Mouse (Mus musculus) midbrain, embryonic 16.5 days (tissue): ENCODE measurements around the gene Cp. TPM values are rescaled to one million over a fixed set of nuclear protein-coding genes. Genes with fewer than 3 reads are reported as not detected.

Experiments used
- ATAC-seq: fragments of 200-750 bp; cut with Nextera tagmentation; 2 replicates; pipeline ENCODE4 v1.8.0; 2017; ENCODE audit warnings: moderate TSS enrichment
- H3K27ac ChIP-seq: fragments of 300-500 bp; sonication (generic); 2 replicates; pipeline ENCODE4 v1.5.1; 2014; ENCODE audit warnings: mild to moderate bottlenecking, low read length, mixed read lengths
- H3K27me3 ChIP-seq: fragments of 300-500 bp; sonication (generic); 2 replicates; pipeline ENCODE4 v1.6.1; 2014; ENCODE audit warnings: low read depth, low read length, mixed read lengths; ENCODE audit not compliant: control insufficient read depth, insufficient read depth
- H3K36me3 ChIP-seq: fragments of 300-500 bp; sonication (generic); 2 replicates; pipeline ENCODE4 v1.6.1; 2014; ENCODE audit warnings: mild to moderate bottlenecking, low read length, moderate library complexity, mixed read lengths; ENCODE audit not compliant: control insufficient read depth, insufficient read depth
- H3K4me1 ChIP-seq: fragments of 300-500 bp; sonication (generic); 2 replicates; pipeline ENCODE4 v1.6.1; 2014; ENCODE audit warnings: mild to moderate bottlenecking, low read length, mixed read lengths; ENCODE audit not compliant: control insufficient read depth, insufficient read depth
- H3K4me2 ChIP-seq: fragments of 300-500 bp; sonication (generic); 2 replicates; pipeline ENCODE4 v1.6.1; 2014; ENCODE audit warnings: mild to moderate bottlenecking, low read length, mixed read lengths
- H3K4me3 ChIP-seq: fragments of 300-500 bp; sonication (generic); 2 replicates; pipeline ENCODE4 v1.5.1; 2014; ENCODE audit warnings: low read depth, mild to moderate bottlenecking, low read length, moderate library complexity, mixed read lengths
- H3K9ac ChIP-seq: fragments of 300-500 bp; sonication (generic); 2 replicates; pipeline ENCODE4 v1.6.1; 2014; ENCODE audit warnings: low read depth, low read length, mixed read lengths
- H3K9me3 ChIP-seq: fragments of 300-500 bp; sonication (generic); replicated peaks from 2 replicates; pipeline ENCODE4 v1.6.1; 2014; ENCODE audit warnings: mild to moderate bottlenecking, low read length, mixed read lengths; ENCODE audit not compliant: control insufficient read depth, poor library complexity, severe bottlenecking
- WGBS: fragments of 180-500 bp; shearing (Covaris S2); extraction: QIAGEN DNeasy Blood & Tissue Kit; methylation state at CpG from one replicate; pipeline ENCODE4 v1.1.7; 2014; 5-methylcytosine and 5-hydroxymethylcytosine counted together
- polyA plus RNA-seq: library from polyadenylated mRNA; unstranded; fragments of >200 nt; fragmentation: Nextera tagmentation; extraction: Ambion mirVana; gene quantifications from 2 replicates; pipeline ENCODE4 v1.2.1, GENCODE M21; 2015

The Cp gene
- polyA plus RNA-seq, 1 experiment from 2014 or later, result 10.2 TPM

- Histone ChIP-seq H3K4me1 (no peaks in the 10 kb centered on the region), H3K27ac (no peak overlapping the region), H3K4me3 (no peak overlapping the region), H3K36me3 (peaks cover 14% of the 10 kb centered on the region), H3K27me3 (no peaks in the 10 kb centered on the region), H3K9ac (no peak overlapping the region), H3K4me2 (no peak overlapping the region), H3K9me3 (no peaks in the 10 kb centered on the region)
- 100% methylated on average over 2 of the region's 2 CpGs for WGBS
- ATAC-seq, result no peak
These were observed 57.6 kb downstream of the Cp start for GRCm38 (mm10) chr3:20014454-20014853.

DNA sequence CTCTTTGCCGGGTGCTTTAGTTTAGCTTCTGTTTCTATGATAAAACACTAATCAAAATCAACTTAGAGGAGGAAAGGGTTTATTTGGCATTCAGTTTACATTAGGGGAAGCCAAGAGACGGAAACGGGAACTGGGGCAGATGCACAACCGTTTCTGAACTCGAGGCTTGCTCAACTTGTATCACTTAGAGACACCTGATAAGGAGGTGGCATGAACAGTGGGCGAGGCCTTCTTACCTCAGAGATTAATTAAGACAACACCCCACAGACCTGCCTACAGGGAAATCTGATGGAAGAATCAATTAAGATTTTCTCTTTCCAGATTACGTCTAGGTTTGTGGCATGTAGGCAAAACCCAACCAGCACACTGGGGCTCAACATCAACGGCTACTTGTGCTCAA lies 61.2 kb downstream of the Cp start:
- 93% methylated on average over 8 of the region's 8 CpGs for WGBS
- Histone ChIP-seq H3K4me1 (no peaks in the 10 kb centered on the region), H3K9me3 (no peaks in the 10 kb centered on the region), H3K4me3 (no peak overlapping the region), H3K4me2 (no peak overlapping the region), H3K27me3 (no peaks in the 10 kb centered on the region), H3K27ac (no peak overlapping the region), H3K36me3 (peaks cover 23% of the 10 kb centered on the region), H3K9ac (no peak overlapping the region)
- ATAC-seq, result no peak

DNA sequence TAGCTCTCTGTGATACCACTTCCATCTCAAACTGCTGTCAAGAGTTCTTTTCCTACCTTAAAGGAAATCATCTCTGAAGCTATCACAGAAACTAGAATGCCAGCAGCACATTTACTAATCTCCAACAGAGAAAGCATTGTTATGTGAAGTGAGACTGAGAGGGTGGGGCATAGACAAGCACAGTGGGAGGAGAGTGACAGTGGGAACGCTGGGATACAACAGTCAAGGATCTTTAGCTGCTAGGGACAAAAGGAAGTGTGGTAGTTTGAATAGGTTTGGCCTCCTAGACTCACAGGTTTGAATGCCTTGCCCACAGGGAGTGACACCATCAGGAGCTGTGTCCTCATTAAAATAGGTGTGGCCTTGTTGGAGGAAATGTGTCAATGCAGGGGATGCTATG lies 67.0 kb downstream of the Cp start:
- peaks cover 29% of the 10 kb centered on the region for H3K36me3 ChIP-seq

DNA sequence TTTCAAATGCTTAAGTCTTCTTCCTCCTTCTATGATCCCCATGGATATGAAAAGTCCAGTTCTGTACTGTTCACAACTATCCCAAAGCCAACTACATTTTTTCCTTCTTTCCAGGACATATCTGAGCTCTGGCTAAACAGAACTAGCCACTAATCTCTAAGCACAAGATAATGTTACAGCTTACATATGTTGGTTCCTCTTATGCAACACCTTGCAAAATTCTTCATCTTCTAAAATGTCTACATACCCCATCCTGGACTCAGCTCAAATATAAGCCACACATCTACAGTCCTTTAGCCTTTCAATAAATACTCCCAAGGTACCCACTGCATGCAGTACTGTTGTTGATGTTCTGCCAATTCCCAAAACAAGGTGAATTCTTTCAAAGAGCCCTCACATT lies 69.6 kb downstream of the Cp start:
- ATAC-seq, result no peak
- Histone ChIP-seq H3K27me3 (no peaks in the 10 kb centered on the region), H3K4me2 (no peak overlapping the region), H3K4me3 (no peak overlapping the region), H3K36me3 (peaks cover 29% of the 10 kb centered on the region), H3K27ac (no peak overlapping the region), H3K4me1 (no peaks in the 10 kb centered on the region), H3K9ac (no peak overlapping the region), H3K9me3 (no peaks in the 10 kb centered on the region)

More for the DNA sequence above, 67.0 kb downstream of the Cp start:
- no peak overlapping the region for H3K27ac ChIP-seq
- no peaks in the 10 kb centered on the region for H3K27me3 ChIP-seq
- H3K9ac ChIP-seq, result no peak overlapping the region
- ATAC-seq, result no peak
- no peak overlapping the region for H3K4me3 ChIP-seq
- H3K4me2 ChIP-seq, result no peak overlapping the region
- H3K9me3 ChIP-seq, result no peaks in the 10 kb centered on the region
- H3K4me1 ChIP-seq, result no peaks in the 10 kb centered on the region
- WGBS, result 38% methylated on average over 1 of the region's 1 CpGs

GRCm38 (mm10) chr3:20026996-20027689 lies 70.3 kb downstream of the Cp start:
- H3K9ac ChIP-seq, result no peak overlapping the region
- no peak for ATAC-seq
- WGBS, result 94% methylated on average over 8 of the region's 8 CpGs
- H3K27me3 ChIP-seq, result no peaks in the 10 kb centered on the region
- H3K4me3 ChIP-seq, result no peak overlapping the region
- no peaks in the 10 kb centered on the region for H3K4me1 ChIP-seq
- H3K9me3 ChIP-seq, result no peaks in the 10 kb centered on the region
- H3K36me3 ChIP-seq, result peaks cover 29% of the 10 kb centered on the region
- no peak overlapping the region for H3K27ac ChIP-seq
- H3K4me2 ChIP-seq, result no peak overlapping the region

- no peak for ATAC-seq
- WGBS, result 88% methylated on average over 5 of the region's 5 CpGs
These were observed 70.9 kb downstream of the Cp start for GRCm38 (mm10) chr3:20027788-20028187.

DNA sequence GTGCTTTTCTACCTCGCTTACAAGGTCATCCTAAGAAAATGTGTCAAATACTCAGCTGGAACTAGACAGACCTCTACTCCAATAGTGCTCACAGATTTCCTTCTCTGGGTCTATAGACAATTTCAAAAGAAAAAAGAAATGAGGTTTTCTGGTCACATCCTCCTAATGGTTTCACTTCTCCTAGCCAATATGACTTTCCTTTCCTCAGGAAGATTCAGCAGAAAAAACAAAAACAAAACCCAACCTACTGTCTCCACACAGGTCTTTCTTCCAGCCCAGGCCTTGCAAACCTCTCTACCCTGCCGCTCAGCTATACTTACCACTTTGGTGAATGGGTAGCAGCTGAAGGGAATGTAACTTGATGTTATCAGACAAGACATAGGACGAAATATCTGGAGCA lies 71.8 kb downstream of the Cp start:
- Histone ChIP-seq H3K4me3 (no peak overlapping the region), H3K36me3 (peaks cover 20% of the 10 kb centered on the region), H3K9me3 (no peaks in the 10 kb centered on the region), H3K27ac (no peak overlapping the region), H3K4me1 (0 out of 2 replicates have a peak, but pooled peaks cover 3% of the 10 kb centered on the region), H3K4me2 (no peak overlapping the region), H3K27me3 (no peaks in the 10 kb centered on the region), H3K9ac (no peak overlapping the region)
- WGBS, result 92% methylated on average over 3 of the region's 3 CpGs
- no peak for ATAC-seq

More at GRCm38 (mm10) chr3:20027788-20028187, 70.9 kb downstream of the Cp start:
- Histone ChIP-seq H3K4me2 (no peak overlapping the region), H3K4me1 (no peaks in the 10 kb centered on the region), H3K36me3 (peaks cover 23% of the 10 kb centered on the region), H3K9ac (no peak overlapping the region), H3K27ac (no peak overlapping the region), H3K27me3 (no peaks in the 10 kb centered on the region), H3K9me3 (no peaks in the 10 kb centered on the region), H3K4me3 (no peak overlapping the region)

DNA sequence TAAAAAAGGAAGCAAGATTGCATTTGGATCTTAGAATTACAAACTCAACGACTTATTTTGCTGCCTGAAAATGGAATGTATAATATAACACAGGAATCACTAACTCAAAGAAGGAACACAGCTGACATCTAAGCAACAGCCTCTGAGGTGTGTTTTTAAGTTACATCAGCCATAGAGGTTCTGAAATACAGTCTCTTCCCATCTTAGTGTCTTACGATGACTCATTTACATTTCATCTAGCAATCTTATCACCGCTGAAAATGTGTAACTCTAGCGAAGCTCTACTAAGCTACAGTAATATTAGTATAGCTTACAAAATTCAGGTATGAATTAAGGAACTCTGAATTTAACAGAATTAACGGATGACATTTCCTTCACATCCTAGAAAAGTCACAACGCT lies 74.0 kb downstream of the Cp start:
- Histone ChIP-seq H3K4me1 (peaks cover 11% of the 10 kb centered on the region), H3K9me3 (no peaks in the 10 kb centered on the region), H3K9ac (no peak overlapping the region), H3K27me3 (no peaks in the 10 kb centered on the region), H3K36me3 (peaks cover 6% of the 10 kb centered on the region), H3K4me3 (no peak overlapping the region), H3K27ac (no peak overlapping the region), H3K4me2 (no peak overlapping the region)
- ATAC-seq, result no peak
- whole genome bisulfite sequencing, result 93% methylated on average over 6 of the region's 6 CpGs

DNA sequence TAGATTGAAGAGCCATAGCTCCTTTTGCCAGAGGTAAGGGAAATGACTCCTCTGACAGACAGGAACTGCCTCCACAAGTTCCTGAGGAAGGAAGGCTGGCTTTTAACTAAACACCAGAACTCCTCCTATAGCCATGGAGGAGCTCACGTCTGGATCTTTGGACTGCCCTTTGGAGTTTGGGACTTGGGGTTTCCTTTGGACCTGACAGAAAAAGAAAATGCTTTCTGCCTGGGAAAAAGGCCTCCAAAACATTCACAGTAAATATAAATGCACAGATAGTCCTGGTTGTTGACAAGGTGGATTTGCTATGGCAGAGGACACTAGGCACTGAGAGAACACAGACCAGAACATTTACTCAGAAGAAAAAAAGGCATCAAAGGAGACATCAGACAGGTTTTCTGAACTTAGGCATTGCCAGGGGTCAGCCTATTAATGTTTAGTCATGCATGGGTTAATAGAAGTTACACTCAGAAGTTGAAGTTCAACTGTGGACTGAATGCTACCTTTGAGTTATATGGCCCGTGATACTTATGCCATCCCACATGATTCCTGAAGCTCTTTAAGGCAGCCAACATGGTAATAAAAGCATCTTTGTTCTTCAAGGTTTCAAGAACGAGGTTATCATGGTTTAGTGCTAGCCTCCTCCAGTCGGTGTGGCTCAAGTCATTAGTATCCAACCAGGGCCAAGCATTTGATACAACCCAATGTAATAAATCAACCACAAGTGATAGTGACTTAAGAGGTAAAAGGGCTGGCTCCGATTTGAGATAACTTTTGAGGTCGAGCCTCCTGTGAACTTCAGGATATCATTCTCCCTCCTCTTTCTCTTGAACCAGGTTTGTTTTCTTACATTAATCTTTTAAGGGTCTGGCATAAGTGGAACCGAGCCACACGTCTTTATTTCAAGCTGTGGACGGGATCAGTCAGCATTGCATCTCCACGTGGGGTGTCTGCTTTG lies 77.2 kb downstream of the Cp start:
- Histone ChIP-seq H3K9me3 (no peaks in the 10 kb centered on the region), H3K27me3 (no peaks in the 10 kb centered on the region), H3K9ac (peak overlapping the region; percentile 80), H3K36me3 (no peaks in the 10 kb centered on the region), H3K27ac (peak overlapping the region; percentile 77; the same call in 1 of the 2 replicates), H3K4me2 (peak overlapping the region; percentile 81), H3K4me3 (peak overlapping the region; percentile 89), H3K4me1 (peaks cover 11% of the 10 kb centered on the region)
- WGBS, result 24% methylated on average over 10 of the region's 10 CpGs
- no peak for ATAC-seq
